Mouse (Mus musculus) B cell, adult 2 months (primary cell): ENCODE measurements around the gene Nmur1.

Source experiments
- DNase-seq, 2 experiments: peaks; one replicate each; pipeline ENCODE4 v3.0.0; 2022

Gene Nmur1

GRCm38 (mm10) chr1:86426128-86426527 is at the start of gene Nmur1, which contains the start of gene Tex44:
Nmur1 (minus strand) TSS chr1:86426228.
Tex44 (plus strand) TSS chr1:86426329.
- DNase-seq = no peak

- no peak for DNase-seq
Measured at GRCm38 (mm10) chr1:86473109-86473760, 47.2 kb upstream of the Nmur1 start.

- DNase-seq = peak in 1 of 2 experiments; percentile 16
Measured at GRCm38 (mm10) chr1:86472197-86472952, 46.3 kb upstream of the Nmur1 start.

- DNase-seq = peak; percentile 72 to 77
Measured at GRCm38 (mm10) chr1:86471504-86471961, 45.5 kb upstream of the Nmur1 start.

- peak; percentile 73 to 78 for DNase-seq
Measured at GRCm38 (mm10) chr1:86470519-86471181, 44.6 kb upstream of the Nmur1 start.

GRCm38 (mm10) chr1:86469876-86470275 is 43.8 kb upstream of the Nmur1 start:
- DNase-seq = no peak

- DNase-seq = no peak
Measured at GRCm38 (mm10) chr1:86467416-86467815, 41.4 kb upstream of the Nmur1 start.

GRCm38 (mm10) chr1:86464875-86465224 is 38.8 kb upstream of the Nmur1 start:
- no peak for DNase-seq

- DNase-seq = no peak
Measured at GRCm38 (mm10) chr1:86464223-86464874, 38.3 kb upstream of the Nmur1 start.

GRCm38 (mm10) chr1:86459371-86459770 is 33.3 kb upstream of the Nmur1 start:
- no peak for DNase-seq

GRCm38 (mm10) chr1:86456892-86457581 is 31.0 kb upstream of the Nmur1 start:
- DNase-seq = no peak

GRCm38 (mm10) chr1:86452713-86453112 is 26.7 kb upstream of the Nmur1 start:
- no peak for DNase-seq

GRCm38 (mm10) chr1:86449966-86450365 is 23.9 kb upstream of the Nmur1 start:
- DNase-seq = no peak

GRCm38 (mm10) chr1:86448272-86448671 is 22.2 kb upstream of the Nmur1 start:
- DNase-seq = no peak

GRCm38 (mm10) chr1:86447596-86448171 is 21.7 kb upstream of the Nmur1 start:
- no peak for DNase-seq

- no peak for DNase-seq
Measured at GRCm38 (mm10) chr1:86443386-86444172, 17.6 kb upstream of the Nmur1 start.

- no peak for DNase-seq
Measured at GRCm38 (mm10) chr1:86442832-86443231, 16.8 kb upstream of the Nmur1 start.

GRCm38 (mm10) chr1:86441980-86442831 is 16.2 kb upstream of the Nmur1 start:
- DNase-seq = peak; percentile 81 to 84

GRCm38 (mm10) chr1:86441724-86441979 is 15.6 kb upstream of the Nmur1 start:
- no peak for DNase-seq

- peak; percentile 81 to 83 for DNase-seq
Measured at GRCm38 (mm10) chr1:86440887-86441723, 15.1 kb upstream of the Nmur1 start.
